Mouse (Mus musculus) cerebellum, adult 9-11 months (tissue): ENCODE measurements at regions not wholly inside any gene's neighbourhood (a gene's known extent, or its start where the extent isn't known, plus 50 kb on each side); places are given as distances from the start of the nearest gene placed in this dataset.

ENCODE experiments used
- DNase-seq: peaks from one replicate; pipeline ENCODE4 v3.0.0; 2022

- no peak for DNase-seq
These were observed 567.0 kb downstream of the Adgrl2 start for GRCm38 (mm10) chr3:148423383-148423782.

DNA sequence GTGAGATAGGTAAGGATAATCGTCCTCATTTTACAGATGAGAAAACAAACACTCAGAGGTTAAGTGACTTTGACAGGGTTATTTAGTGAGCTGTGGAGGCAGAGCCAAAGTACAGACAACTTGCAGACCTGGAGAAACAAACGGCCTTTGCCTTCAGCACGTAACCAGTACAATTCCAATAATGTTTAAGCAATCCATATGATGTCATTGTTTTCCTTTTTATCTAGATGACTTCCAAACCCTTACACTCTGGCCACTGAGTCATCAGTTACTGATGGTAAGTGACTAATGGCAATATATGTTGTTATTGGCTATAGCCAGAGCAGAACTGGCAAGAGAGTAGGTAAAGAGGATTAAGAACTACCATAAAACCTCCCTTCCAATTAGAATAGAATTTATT lies 567.6 kb downstream of the Adgrl2 start:
- no peak for DNase-seq

GRCm38 (mm10) chr3:148422205-148422604 lies 568.1 kb downstream of the Adgrl2 start:
- DNase-seq: no peak

DNA sequence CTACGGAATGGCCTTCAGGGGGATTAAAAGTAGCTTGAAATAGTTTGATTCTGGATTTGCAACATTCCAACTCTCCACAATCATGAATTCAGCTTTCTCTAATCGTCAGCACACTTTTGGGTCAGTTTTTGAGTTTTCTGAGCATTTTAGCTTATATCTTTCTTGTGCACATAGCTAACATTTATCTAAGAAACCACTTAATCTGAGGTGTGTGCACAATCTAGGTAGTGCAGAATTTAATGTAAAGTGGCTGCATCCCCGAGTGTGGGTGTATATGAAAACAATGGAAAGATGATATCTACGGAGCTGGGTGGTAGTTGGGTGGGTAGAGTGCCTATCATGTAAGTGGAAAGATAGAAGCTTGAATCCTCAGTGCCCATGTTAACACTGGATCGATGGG lies 570.1 kb downstream of the Adgrl2 start:
- no peak for DNase-seq

DNA sequence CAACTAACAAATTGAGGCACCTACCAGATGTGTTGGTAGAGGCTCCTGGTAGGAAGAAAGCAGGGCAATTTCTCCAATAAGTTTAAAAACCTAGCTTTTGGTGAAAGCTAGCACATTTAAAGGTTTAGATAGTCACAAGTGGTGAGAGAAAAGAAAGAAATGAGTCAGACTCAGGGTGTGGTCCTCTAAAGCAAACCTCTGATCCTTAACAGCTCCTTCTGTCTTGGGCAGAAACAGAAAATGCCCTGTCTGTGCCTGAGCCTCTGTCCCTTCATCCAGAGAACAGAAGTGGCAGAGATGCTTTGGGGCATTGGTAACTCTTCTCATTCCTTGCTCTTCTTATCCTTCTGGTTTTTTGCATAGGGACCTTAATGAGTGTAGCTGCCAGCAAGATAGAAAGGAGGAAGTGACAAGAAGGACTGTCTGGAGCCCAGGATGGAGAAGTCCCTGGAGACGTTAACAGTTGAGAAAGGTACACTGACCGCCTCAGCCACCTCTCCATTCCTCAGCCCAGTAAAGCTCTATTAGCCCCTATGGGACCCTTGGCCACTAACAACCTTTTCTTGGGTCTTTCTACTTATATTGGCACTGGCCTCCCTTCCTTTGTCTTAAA lies 570.8 kb downstream of the Adgrl2 start:
- no peak for DNase-seq

DNA sequence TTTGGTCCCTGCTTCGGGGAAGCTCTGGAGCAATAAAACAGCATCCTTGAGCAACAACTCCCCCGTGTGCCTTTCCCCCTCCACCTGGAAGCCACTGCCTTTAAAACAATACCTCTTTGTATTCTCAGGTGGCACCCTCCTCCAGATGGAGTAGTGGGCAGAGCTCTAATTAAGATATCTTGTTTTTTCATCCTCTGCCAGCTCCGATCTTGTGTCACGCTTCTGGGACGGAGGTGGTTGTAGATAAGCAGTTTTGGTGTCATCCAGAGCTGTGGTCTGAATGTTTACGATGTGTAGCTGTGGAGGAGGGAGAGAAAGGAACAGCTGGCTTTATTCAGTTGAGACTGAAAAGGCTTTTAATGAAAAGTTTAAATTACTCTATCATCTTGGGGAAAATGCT lies 572.3 kb downstream of the Adgrl2 start:
- DNase-seq: no peak

GRCm38 (mm10) chr3:148415443-148415842 lies 574.9 kb downstream of the Adgrl2 start:
- no peak for DNase-seq

GRCm38 (mm10) chr3:148413027-148413426 lies 577.3 kb downstream of the Adgrl2 start:
- no peak for DNase-seq

DNA sequence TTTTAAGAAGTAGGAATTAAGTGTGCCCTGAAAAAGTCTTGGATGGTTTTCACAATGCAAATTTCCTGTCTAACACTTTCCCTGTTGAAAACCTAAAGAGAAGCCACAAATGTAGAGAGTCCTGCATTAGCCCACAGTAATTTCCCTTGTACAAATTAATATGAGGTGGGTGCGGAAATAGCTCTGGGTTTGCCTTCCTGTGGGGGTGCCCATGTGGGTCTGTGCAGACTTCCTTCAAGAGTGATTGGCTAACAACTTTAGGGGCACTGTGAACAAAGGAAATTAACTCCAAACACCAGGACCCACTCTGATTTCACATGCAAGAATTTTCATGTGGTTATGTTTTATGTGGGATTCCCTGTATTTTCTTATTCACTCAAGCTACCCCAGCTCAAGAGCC lies 578.2 kb downstream of the Adgrl2 start:
- no peak for DNase-seq

DNA sequence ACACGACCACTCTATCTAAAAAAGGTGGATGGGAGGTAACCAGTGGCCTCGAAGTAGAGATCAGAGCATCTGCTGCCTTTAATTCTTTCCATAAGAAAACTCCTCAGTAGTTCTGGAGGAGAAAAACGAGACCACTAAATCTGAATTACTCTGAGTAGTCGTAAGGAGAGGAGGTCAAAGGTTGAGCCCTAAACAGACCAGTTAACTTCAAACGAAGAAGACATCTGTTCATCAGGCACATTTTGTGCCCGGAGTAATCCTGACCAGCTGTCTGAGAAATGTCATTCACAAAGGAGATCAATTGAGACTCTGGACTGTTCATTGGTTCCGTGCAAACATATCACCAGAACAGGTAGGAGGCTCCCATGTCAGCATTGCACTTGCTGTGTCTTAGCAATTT lies 592.0 kb downstream of the Adgrl2 start:
- no peak for DNase-seq

GRCm38 (mm10) chr3:148387550-148387949 lies 602.8 kb downstream of the Adgrl2 start:
- DNase-seq: no peak

GRCm38 (mm10) chr3:148385712-148386111 lies 604.6 kb downstream of the Adgrl2 start:
- DNase-seq: no peak

DNA sequence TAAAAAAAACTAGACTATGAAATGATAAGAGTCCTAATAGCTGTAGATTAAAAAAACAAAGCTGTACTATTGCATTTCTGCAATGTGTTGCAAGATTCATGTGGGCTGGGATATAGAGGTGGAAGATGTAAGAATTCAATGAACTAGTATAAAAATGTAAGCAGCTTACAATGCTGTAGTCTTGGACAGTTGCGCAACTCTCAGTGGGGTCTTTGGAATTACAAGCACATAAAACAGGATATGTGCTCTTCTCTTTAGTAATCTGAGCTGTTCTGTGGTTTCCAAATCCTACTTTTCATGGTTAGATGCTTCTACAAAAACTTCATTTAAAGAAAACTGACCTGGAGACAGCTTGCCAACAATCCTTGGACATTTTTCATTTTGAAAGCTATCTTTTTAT lies 609.3 kb downstream of the Adgrl2 start:
- DNase-seq: no peak

- DNase-seq: no peak
These were observed 627.0 kb downstream of the Adgrl2 start for GRCm38 (mm10) chr3:148363331-148363730.

- no peak for DNase-seq
These were observed 627.9 kb downstream of the Adgrl2 start for GRCm38 (mm10) chr3:148362453-148362864.

DNA sequence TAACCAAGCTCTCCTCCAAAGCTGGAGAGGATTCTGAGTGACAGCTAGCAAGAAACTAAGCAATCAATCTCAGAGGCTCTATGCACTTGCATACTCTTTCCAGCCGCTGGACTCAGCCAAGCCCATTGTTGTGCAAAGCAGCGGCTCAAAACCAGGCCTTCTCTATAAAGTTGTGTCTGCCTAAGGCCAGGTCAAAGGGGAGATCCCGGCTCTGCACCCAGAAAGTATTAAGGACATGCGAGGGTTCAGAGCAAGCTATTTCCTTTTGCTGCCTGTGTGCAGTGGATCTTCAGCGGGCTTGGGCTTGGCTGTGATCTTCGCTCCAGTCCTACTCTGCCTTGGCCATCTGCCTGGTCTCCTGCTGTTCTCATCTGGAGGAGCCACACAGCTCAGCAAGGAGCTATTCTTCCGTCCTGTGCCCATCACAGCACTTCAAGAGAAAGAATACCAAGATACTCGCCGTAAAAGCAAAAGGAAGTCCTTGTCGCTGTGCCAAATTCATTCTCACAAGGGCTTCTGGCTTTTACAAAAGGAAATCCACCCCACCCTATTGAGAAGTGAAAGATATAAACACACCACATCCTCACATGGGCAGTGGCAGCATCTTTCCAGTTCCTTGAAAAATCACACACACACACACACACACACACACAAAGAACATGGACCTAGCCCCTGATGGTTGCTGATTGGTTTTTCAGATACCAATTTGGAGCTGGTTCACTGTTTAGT lies 646.6 kb downstream of the Adgrl2 start:
- DNase-seq: peak; percentile 6

DNA sequence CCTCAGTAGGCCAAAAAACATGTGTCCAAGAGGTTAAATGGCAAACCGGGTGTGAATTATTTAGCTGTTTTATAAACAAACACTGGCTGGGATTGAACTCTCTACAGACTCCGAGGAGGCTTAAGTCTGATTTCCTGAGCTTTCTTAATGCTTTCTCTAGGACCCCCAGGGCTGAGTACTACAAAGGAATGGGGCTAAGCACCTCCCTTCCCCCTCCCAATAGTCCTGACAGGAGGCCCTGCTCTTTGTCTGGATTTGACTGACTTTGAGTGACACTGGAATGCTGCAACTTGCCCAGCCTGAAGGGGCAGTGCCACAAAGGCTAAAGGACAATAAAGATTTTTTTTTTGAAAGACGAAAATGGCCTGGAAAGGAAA lies 647.1 kb downstream of the Adgrl2 start:
- DNase-seq: no peak

DNA sequence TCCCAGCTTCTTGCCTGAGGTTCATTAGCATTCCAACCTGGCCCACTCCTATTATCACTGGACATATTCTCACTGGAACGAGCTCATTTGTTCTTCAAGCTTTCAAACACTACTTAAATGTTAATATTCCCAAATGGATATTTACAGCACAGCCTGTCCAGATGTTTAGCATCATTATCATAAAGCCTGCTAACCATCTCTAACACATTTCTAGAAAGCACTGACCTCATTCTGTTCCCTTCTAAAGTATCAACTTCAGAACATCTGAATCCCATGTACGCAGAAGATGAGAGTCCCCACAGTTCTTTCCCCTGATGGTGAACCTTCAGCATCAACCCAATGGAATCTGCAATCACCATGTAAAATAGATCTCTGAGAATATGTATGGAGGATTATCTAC lies 651.1 kb downstream of the Adgrl2 start:
- no peak for DNase-seq

GRCm38 (mm10) chr3:148336640-148337039 lies 653.7 kb downstream of the Adgrl2 start:
- DNase-seq: no peak

DNA sequence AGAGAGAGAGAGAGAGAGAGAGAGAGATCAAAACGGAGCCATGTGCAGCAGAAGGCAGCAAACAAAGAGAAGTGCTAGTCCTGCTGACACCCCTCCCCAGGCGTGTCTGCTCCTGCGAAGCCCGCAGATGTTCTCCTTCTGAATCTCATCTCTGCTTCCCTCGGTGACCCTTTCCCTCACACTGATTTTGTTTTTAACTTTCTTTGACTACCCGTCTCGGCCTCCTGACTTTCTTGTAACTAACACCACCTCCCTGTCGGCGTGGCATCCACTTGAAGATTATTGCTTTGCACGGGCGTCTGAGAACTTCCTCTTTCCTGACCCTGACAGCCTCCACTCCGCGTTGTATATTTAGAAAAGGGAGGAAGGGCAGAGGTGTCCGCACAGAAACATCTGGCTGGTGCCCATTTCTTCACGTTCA lies 654.3 kb downstream of the Adgrl2 start:
- DNase-seq: no peak

DNA sequence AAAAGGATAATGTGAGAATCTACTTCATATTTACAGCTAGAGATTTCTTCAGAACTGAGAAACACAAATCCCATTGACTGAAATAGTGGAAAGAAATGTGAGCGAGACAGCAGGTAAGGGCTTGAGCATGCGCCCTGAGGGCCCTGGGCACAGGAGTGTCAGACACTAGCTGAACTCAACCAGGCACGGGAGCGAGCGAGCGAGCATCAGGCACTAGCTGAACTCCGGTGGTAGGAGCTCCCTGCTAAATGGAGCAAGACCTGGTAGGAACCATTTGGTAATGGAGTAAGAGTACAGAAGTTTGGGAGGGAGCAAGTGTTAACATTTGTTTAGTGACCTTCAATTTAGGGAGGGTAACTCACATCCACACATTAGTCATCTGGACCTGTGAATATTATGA lies 654.7 kb downstream of the Adgrl2 start:
- DNase-seq: no peak

DNA sequence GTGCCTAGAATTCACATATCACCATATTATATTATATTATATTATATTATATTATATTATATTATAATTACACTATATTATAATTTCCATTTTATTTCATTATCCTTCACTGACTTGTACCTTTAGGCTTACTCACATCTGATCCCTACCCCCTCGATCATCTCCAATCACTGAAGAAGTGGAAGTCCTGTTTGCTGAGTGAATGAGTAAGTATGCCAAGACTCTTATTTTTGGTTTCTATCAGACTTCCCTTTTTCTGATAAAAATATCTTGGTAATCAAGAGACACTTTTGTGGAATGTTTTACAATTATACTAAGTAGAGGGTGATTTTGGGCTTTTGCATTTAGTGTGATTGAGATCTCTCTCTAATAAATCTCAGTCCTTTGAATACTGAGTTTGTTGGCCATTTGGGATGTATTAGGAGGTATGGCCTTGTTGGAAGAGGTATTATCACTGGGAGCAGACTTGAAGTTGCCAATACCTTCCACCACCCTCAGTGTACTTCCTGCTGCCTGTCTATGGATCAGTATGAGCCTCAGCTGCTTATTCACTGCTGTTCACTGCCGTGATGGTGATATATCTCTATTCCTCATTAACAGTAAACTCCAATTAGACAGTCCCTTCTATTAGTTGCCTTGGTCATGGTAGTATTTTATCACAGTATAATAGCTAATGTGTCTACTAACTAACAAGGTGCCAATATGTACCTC lies 665.3 kb downstream of the Adgrl2 start:
- DNase-seq: no peak

DNA sequence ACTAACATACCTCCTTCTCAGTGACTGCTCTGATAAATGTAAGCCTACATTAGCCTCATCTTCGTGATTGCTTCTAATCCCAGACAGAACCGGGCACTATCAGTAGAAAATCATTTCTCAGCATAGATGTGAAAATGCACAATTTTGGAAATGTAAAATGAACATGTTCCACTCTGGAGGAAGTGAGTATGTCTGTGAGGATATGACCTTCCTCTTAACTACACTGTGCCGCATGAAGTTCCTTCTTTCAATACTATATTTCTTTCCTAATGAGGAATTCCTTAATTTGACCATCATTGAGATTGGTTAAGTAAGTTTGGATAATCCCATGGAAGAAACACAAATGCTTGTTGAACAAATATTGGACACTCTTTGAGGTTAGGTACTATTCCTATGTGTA lies 668.5 kb downstream of the Adgrl2 start:
- DNase-seq: no peak

DNA sequence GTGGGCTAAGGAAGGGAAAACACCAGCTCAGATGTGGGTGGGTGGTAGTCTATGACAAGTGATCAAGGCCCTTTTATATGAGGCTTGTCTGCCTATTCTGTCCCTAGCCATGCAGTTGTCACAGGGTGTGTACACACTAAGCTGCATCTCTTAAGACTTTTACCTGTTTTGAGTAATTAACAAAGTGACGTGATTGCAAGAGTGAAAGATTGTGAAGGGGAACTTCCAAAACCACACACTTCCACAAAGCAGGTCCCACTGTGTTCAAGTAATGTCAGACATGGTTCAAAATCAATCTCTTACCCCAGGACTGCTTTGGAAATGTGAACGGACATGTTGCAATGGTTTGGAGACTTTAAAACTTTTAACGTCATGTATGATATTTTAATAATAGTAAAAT lies 674.2 kb downstream of the Adgrl2 start:
- no peak for DNase-seq
